Mouse (Mus musculus): ENCODE results near the gene Ntmt1.

GRCm38 (mm10) chr2:30782312-30783290, 25.0 kb upstream of the Ntmt1 start:
- TF ChIP-seq GATA1 (IDR thresholded peaks at IDR 0.05; ENCODE audit: borderline replicate concordance, low read length) (no peak), FLI1 (IDR thresholded peaks at IDR 0.05; ENCODE audit: low read length) (no peak)
